Mouse (Mus musculus): ENCODE data around the gene 4933415F23Rik. TPM values are rescaled to one million over a fixed set of nuclear protein-coding genes. Genes with fewer than 3 reads are reported as not detected.

The 4933415F23Rik gene
- total and polyA plus RNA-seq, 2 experiments: not detected

DNA sequence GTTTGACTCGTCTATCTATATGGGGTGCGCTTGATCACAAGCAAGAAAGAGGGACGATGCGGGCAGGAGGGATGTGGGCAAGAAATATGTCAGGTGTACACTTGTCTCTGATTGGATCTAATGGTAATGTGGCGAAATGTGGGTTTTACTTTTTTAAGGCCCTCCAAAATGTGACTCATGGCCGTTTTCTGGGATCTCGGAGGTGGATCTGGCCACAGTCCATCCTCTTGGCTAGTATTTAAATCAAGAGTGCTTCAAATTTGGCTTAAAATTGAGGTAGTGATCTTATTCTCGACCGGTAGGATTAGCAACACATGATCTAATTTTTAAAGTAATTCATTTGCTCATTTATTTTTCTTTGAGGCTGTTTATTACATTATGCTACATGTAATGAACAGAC lies 42.0 kb downstream of the 4933415F23Rik start:
- Histone ChIP-seq H3K36me3 (ENCODE audit: control insufficient read depth, insufficient read depth, low read length) (no peaks in the 10 kb centered on the region), H3K79me2 (ENCODE audit: control insufficient read depth, insufficient read depth, low read length) (no peaks in the 10 kb centered on the region), H3K4me3 (ENCODE audit: insufficient read depth, low read depth, low read length) (no peak overlapping the region), H3K27me3 (ENCODE audit: control insufficient read depth, insufficient read depth, low read length) (no peaks in the 10 kb centered on the region), H3K4me1 (ENCODE audit: control insufficient read depth, insufficient read depth, low read length) (peaks cover 2% of the 10 kb centered on the region; the same call in 1 of the 2 replicates), H3K27ac (replicated peaks; ENCODE audit: insufficient read depth, low read depth, low read length) (no peak overlapping the region), H3K9ac (ENCODE audit: low read depth, low read length) (no peak overlapping the region)
- WGBS: 90% methylated on average over 9 of the region's 9 CpGs
- TF ChIP-seq POLR2A (IDR thresholded peaks at IDR 0.05; ENCODE audit: extremely low read depth, insufficient read depth, low read length): no peak
- no peak for DNase-seq (ENCODE audit: extremely low read depth, low read depth, low spot score)

Data from liver, adult 2 months (tissue).